Mouse (Mus musculus) embryo, embryonic 11 days (tissue): ENCODE measurements around the gene Tfrc.
A peak's percentile ranks its signal among the peaks of the same experiment; 100 is the strongest.

Experiments used
- DNase-seq: peaks from one replicate; pipeline ENCODE4 v3.0.0-alpha.2; 2015

Tfrc gene

DNA sequence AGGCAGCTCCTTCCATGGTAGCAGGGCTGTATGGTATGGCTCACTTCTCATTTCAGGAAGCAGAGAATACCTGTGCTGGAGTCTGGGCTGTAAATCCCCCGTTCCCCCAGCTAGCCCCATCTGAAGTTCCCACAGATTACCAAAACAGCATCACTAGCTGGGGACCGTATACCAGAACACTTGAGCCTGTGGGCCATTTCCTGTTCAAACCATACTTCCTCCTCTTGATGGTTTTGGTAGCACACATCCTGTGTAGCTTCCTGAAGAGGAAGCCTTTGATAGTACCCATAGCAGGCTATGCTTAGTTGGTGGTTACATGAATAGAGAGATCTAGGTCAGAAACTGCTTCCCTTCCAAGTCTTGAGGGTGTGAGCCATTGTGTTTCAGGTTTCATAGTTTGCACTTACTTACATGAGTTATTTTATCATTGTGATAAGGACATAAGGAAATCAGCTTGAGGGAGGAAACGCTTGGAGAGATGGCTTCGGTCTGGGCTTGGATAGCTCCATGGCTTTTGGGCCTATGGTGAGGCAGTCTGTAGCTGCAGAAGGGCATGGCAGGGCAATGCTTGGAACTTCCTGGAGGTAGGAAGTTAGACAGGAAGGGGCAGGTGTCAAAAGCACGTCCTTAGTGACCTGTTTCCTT lies 42.4 kb downstream of the Tfrc start:
- DNase-seq = no peak

GRCm38 (mm10) chr16:32654071-32654733 lies 45.5 kb downstream of the Tfrc start:
- DNase-seq = no peak

GRCm38 (mm10) chr16:32655534-32655933 lies 46.8 kb downstream of the Tfrc start:
- no peak for DNase-seq

- DNase-seq = no peak
These were observed 47.6 kb downstream of the Tfrc start for GRCm38 (mm10) chr16:32656321-32656720.

GRCm38 (mm10) chr16:32656794-32657193 lies 48.1 kb downstream of the Tfrc start:
- no peak for DNase-seq

DNA sequence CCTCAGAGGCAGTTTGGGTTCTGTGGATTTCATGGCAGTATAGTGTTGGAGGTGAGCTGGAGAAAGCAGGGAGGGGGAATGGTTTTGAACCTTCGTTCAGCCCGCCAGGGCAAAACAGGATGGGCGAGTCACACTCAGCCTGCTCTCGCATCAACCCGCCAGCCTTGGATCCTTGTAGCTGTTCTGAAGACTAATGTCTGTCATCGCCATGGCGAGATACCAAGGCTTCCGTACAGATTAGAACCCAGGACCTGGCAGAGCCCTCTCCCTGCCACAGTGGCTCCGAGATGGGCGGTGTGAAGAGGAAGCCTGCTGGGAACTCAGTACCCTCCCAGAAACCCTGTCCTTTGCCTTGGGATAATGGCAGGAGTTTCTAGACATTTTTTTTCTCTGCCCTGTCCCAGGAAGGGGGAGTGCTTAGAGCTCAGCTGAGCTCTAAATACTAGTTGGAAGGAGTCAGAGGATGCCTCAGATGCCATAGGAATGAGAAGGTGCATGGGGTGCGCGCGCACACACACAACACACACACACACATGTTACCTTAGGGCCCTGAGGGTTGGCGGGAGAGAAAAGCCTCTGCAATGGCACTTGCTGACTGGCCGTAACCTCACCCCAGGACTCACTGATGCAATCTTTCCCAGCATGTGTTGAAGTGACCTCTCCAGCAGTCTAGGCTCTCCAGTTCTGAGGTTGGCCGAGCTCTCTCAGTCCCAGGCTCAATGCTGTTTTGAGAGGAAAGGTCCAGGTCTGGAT lies 49.0 kb downstream of the Tfrc start:
- no peak for DNase-seq

DNA sequence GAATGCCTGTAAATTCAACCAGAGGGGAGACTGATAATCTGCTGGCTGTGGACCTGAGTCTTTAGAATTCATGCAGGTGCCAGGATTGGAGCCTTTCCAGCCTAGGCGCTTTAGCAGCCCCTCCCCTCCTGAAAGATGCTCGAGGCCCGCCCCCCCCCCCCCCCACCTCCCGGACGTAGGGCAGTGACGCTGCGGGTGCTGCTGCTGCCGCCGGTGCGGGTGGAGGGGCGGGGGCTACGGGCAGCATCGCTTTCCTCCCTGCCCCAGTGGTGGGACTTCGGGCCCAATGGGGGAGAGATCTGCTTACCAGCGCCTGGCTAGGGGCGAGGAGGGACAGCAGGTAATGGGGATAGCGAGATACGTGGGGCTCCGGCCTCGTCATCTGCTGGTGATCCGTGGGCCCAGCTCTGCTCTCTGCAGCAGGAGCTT lies 50.0 kb downstream of the Tfrc start:
- DNase-seq = peak; percentile 44

- peak; percentile 83 for DNase-seq
These were observed 50.7 kb downstream of the Tfrc start for GRCm38 (mm10) chr16:32659385-32659784.

GRCm38 (mm10) chr16:32660095-32660494 lies 51.4 kb downstream of the Tfrc start:
- no peak for DNase-seq

GRCm38 (mm10) chr16:32660557-32661321 lies 52.0 kb downstream of the Tfrc start:
- DNase-seq = no peak

DNA sequence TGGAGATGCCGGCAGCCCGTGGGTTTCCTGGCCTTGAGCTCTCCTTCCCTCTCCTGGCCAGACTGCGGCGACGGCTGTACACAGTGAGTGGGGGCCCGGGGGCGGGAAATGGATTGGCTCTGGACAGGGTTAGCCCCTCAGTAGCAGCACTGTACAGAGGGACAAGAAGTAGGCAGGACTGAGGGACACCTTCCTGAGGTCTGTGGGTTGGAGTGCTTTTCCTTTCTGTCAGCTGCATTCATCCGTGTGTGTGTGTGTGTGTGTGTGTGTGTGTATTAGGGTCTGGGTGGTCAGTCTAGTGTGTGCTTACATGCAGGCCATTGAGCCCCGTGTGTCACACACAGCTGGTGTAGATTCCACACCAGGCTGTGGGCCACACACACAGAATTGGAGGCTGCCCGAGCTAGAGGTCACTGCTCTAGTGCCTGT lies 52.8 kb downstream of the Tfrc start:
- no peak for DNase-seq

DNA sequence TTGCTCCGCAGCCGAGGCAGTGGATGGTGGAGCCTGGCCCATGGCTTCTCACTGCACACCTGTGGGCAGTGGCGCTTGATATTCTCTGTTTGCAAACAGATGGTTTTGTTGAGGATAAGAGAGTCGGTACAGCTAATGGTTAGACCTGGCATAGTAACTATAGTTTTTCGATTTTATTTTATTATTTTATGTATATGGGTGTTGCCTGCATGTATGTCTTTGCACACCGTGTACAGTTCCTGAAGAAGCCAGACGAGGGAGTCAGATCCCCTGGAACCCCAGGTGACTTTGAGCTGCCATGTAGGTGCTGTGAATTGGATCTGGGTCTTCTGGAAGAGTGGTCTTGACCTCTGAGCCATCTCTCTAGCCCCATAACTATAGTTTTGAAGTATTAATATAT lies 53.7 kb downstream of the Tfrc start:
- no peak for DNase-seq

DNA sequence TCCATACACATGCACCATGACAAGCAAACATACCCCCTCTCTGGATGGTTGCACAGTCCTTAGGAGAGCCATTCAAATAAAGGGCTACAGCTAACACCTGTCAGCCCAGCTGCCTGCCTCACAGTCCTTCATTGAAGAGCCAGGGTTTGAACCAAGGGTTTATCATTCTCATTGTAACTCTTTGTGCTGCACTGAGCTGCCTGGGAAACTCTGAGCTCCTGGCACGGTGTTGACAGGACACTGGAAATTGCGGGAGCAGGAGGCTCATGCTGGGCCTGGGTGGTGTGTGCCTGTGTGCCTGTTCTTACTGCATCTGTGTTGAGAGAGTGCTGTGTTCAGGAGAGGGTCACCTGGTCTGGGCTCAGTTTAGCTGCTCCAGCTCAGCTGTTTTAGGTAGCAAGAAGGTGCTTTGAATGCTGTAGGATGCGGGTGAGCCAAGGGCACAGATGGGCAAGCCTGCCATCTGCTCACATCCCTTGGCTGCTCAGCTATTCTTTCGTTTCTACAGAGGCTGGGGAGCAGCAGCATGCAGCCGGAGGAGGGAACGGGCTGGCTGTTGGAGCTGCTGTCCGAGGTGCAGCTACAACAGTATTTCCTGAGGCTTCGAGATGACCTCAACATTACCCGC lies 54.6 kb downstream of the Tfrc start:
- no peak for DNase-seq

DNA sequence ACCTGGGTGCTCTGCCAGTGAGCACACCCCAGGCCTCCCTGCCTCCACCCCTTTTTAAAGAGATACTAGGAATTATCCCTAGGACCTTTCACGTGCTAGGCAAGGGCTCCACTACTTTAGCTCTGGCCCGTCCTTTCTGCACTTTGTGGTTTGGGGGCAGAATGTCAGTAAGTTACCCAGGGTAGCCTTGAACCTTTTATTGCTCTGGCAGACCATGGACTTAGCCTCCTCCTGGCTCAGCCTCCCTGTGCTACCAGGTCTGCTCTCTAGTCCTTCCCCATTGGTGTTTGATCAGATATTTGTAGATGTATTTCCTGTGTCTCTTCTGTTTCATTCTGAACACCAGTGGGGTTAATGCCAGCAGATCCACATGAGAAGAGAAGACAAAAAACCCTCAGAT lies 55.5 kb downstream of the Tfrc start:
- no peak for DNase-seq

DNA sequence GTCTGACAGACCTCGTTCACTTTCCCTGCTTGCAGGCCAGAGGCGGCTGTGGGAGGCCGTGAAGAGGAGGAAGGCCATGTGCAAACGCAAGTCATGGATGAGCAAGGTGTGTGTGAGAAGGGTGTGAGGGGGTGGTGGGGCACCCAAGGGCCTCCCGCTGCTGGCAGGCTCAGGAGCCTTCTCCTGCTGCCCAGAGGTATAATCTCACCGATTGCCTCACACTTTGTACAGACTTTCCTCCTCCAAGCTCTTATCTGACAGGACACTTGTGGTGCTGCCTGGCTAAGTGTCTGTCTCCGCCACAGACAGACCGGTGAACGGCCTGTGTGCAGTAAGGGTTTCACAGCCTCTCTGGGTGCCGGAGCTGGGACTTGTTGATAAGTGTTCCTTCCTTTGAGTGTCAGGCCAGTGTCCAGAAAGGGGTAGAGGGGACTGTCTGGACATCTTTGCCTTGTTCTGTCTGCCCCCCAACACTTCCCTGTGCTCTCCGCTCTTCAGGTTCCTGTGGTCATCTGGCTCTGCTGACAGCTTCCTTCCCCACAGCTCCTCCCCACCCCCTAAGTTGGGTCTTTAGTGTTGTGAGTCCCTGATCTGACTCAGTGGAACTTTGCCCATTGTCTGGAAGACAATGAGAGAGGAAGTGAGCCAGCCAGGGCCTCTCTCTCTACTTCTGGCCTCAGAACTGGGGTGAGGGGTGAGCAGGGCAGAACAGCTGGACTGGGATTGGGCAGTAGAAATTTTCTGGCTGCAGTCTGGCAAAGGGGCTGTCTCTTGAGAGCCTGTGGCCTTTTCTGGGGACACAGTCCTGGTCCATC lies 57.3 kb downstream of the Tfrc start:
- DNase-seq = no peak

DNA sequence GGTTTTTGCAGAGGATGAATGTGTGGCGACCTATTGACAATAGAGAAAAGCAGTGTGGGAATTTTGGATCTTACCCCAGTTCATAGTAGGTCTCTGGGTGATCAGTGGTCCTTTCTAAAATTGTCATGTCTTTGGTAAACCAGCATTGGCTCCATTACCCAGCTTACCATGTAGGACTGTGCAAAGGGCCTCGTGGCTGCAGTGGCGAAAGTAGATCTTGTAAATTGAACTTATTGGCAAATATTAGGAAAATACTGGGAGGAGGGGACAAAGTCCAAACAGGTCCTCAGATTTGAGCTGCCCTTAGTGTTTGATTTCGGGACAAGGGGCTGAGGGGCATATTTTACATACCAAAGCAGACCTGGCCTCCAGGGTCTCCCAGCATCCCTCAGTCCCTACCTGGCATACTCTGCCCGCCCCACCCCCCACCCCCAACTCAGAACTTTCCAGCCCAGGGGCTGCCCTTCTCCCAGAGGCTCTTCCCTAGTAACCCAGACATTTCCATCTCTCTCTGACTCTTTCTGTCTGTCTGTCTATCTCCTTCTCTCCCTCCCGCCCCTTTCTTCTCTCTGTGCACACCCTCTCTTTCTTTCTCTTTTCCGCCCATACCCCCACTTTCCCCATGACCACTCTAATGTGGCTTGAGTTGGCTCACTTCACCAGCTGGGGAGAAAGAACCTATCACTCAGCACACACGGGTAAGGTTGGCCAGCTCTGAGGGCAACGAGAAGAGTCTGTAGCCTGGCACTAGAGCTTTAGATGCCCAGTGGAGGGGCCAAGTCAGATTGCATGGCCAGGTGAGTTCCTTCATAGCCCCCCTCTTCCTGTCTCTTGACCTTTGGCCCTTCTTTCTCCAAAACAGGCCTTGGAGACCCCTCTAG lies 58.2 kb downstream of the Tfrc start:
- DNase-seq = no peak

DNA sequence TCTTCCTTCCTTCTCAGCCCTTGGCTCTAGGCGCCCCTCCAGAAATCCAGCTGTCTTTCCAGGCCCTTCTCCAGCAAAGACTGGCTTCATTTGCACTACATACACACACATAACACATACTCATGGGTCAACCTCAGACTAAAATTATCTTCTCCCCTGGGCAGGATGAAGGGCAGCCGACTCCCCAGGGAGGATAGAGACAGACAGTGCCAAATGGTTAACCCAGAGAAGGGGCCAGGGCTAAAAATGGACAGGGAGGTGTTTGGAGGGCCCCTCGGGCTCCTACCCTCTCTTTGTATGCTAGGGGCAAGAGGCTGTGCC lies 58.8 kb downstream of the Tfrc start:
- no peak for DNase-seq

GRCm38 (mm10) chr16:32668030-32668429 lies 59.3 kb downstream of the Tfrc start:
- no peak for DNase-seq

DNA sequence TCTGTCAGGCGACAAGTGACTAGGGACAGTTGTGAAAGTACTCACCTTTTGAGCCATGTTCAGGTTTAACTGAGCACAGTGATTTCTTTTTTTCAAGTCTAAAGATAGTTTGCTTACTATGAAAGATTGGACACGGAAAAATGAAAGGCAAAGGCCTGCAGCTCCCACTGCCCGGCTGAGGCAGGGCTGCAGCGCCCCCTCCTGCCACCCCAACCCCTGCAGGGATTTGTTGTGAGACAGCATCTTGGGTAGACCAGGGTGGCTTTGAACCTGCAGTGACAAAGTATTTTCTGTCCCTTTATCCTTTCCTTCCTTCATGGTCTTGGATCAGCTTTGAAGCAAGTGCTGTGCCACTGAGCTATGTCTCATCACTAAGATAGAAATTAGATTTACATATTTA lies 59.8 kb downstream of the Tfrc start:
- no peak for DNase-seq

- DNase-seq = no peak
These were observed 60.5 kb downstream of the Tfrc start for GRCm38 (mm10) chr16:32669243-32669642.
